10 mouse cellular contexts compared by ENCODE assay signal in the genomic region with DNA sequence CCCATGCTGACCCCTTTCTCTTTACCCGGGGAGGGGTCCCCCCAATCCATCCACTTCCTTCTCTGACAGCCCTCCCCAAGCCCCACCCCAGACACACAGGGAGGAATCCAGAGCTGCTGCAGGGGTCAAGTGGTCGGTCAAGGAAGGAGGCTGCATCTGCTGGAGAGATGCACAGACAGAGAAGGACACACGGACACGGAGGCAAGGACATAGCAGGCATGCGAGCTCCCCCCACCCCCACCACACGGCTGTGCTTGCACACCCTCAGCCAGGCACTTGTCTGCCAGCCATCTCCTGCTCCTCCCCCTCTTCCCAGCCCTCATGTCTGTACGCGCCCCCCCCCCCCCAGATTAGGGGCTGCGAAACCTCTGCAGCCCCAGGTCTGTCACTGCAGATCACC. TPM values are rescaled to one million over a fixed set of nuclear protein-coding genes. Genes with fewer than 3 reads are reported as not detected.
DNase-seq lines count a peak whose midpoint lies in the region; ATAC-seq and TF ChIP-seq lines count a peak whose summit lies in the region.
"Had no signal": no experiment of that assay in that cellular context is flagged by ENCODE, and none has a peak within 500 bp of the region (broad histone marks: within the 10 kb centered on the region; RNA-seq: fewer than 3 reads in every experiment).

No protein-coding gene starts in this region.

- no peak for TF ChIP-seq POLR2A in ES-Bruce4 (IDR thresholded peaks at IDR 0.05; ENCODE audit: insufficient read depth, low read length)

- H3K9ac ChIP-seq in ES-Bruce4 (ENCODE audit: low read depth, poor library complexity, severe bottlenecking) = no peak overlapping the region
- H3K9ac ChIP-seq in embryonic facial prominence, embryonic 14.5 days (ENCODE audit: low read depth, low read length) = no peak overlapping the region
- H3K9ac ChIP-seq in intestine, postnatal 0 days (ENCODE audit: low read depth, low read length) = no peak overlapping the region

- no peak for ATAC-seq in embryonic facial prominence, embryonic 14.5 days (ENCODE audit: low read depth)
- no peak for ATAC-seq in intestine, postnatal 0 days
- no peak for ATAC-seq in erythroid progenitor cell, adult 5-6 weeks (replicated peaks; ENCODE audit: low FRiP score, poor library complexity, severe bottlenecking)
- ATAC-seq in CD4-positive, CD25-positive, alpha-beta regulatory T cell, adult 4 months = no peak

- peak overlapping the region; percentile 69; the same call in 1 of the 2 replicates for H3K4me2 ChIP-seq in embryonic facial prominence, embryonic 14.5 days (ENCODE audit: low read depth, low read length)
- H3K4me2 ChIP-seq in intestine, postnatal 0 days (replicated peaks; ENCODE audit: low read depth) = no peak overlapping the region

- no peaks in the 10 kb centered on the region for H3K36me3 ChIP-seq in heart, embryonic 10.5 days
- no peaks in the 10 kb centered on the region for H3K36me3 ChIP-seq in ES-Bruce4 (ENCODE audit: control insufficient read depth, insufficient read depth, low read length, poor library complexity, severe bottlenecking)
- no peaks in the 10 kb centered on the region for H3K36me3 ChIP-seq in embryonic facial prominence, embryonic 14.5 days (ENCODE audit: control insufficient read depth, insufficient read depth, low read length)
- no peaks in the 10 kb centered on the region for H3K36me3 ChIP-seq in intestine, postnatal 0 days (ENCODE audit: control insufficient read depth, insufficient read depth)

- no peak for DNase-seq in heart, embryonic 10.5 days (ENCODE audit: low spot score)
- no peak for DNase-seq in heart, postnatal 14 days
- no peak for DNase-seq in embryonic facial prominence, embryonic 14.5 days (ENCODE audit: low spot score)
- DNase-seq in adrenal gland, adult 8-10 months = no peak
- DNase-seq: B cell, adult 2 months had no signal

- no peak for TF ChIP-seq EP300 in ES-Bruce4 (IDR thresholded peaks at IDR 0.05; ENCODE audit: insufficient read depth, low read depth, low read length)

- intact Hi-C loops in heart, postnatal 14 days (cut with DNase I) = no loop called here

- no peaks in the 10 kb centered on the region for H3K9me3 ChIP-seq in heart, embryonic 10.5 days
- no peaks in the 10 kb centered on the region for H3K9me3 ChIP-seq in ES-Bruce4 (replicated peaks; ENCODE audit: control insufficient read depth, insufficient read depth, low read length, poor library complexity, severe bottlenecking)
- no peaks in the 10 kb centered on the region for H3K9me3 ChIP-seq in embryonic facial prominence, embryonic 14.5 days (ENCODE audit: control insufficient read depth, low read length)
- no peaks in the 10 kb centered on the region for H3K9me3 ChIP-seq in intestine, postnatal 0 days (ENCODE audit: control insufficient read depth)

- H3K27ac ChIP-seq in heart, embryonic 10.5 days = no peak overlapping the region
- no peak overlapping the region for H3K27ac ChIP-seq in ES-Bruce4 (ENCODE audit: insufficient read depth, low read length)
- H3K27ac ChIP-seq in embryonic facial prominence, embryonic 14.5 days (replicated peaks; ENCODE audit: low read depth, low read length) = no peak overlapping the region
- no peak overlapping the region for H3K27ac ChIP-seq in intestine, postnatal 0 days (ENCODE audit: low read depth, low read length)

- peaks cover 37% of the 10 kb centered on the region for H3K4me1 ChIP-seq in heart, embryonic 10.5 days
- peaks cover 8% of the 10 kb centered on the region for H3K4me1 ChIP-seq in ES-Bruce4 (ENCODE audit: control insufficient read depth, insufficient read depth, low read length)
- H3K4me1 ChIP-seq in embryonic facial prominence, embryonic 14.5 days (ENCODE audit: control insufficient read depth, insufficient read depth, low read length) = peaks cover 4% of the 10 kb centered on the region; the same call in 1 of the 2 replicates
- no peaks in the 10 kb centered on the region for H3K4me1 ChIP-seq in intestine, postnatal 0 days (replicated peaks; ENCODE audit: control insufficient read depth, insufficient read depth, low read length)

- peak overlapping the region; percentile 56; the same call in 1 of the 2 replicates for H3K4me3 ChIP-seq in heart, embryonic 10.5 days
- H3K4me3 ChIP-seq in ES-Bruce4 (ENCODE audit: low read depth, low read length) = peak overlapping the region; percentile 62
- peak overlapping the region; percentile 43; the same call in 1 of the 2 replicates for H3K4me3 ChIP-seq in embryonic facial prominence, embryonic 14.5 days (ENCODE audit: low read depth, low read length)
- H3K4me3 ChIP-seq in intestine, postnatal 0 days (ENCODE audit: low read depth, low read length) = 0 out of 2 replicates have a peak overlapping the region, but pooled peaks have one; percentile 23
- H3K4me3 ChIP-seq: erythroblast, embryonic 14.5 days had no signal

- no peak for TF ChIP-seq CTCF in ES-Bruce4 (IDR thresholded peaks at IDR 0.05; ENCODE audit: low read depth, low read length)
- no peak for TF ChIP-seq CTCF in intestine, postnatal 0 days (IDR thresholded peaks at IDR 0.05; ENCODE audit: low read depth)

- 32% methylated on average over 8 of the region's 9 CpGs for WGBS in heart, embryonic 10.5 days
- WGBS in embryonic facial prominence, embryonic 14.5 days = 38% methylated on average over 6 of the region's 9 CpGs
- WGBS in intestine, postnatal 0 days = 58% methylated on average over 6 of the region's 9 CpGs

- peaks cover 72% of the 10 kb centered on the region for H3K27me3 ChIP-seq in heart, embryonic 10.5 days (ENCODE audit: insufficient read depth, poor library complexity, severe bottlenecking)
- no peaks in the 10 kb centered on the region; the same call in 1 of the 2 replicates for H3K27me3 ChIP-seq in ES-Bruce4 (ENCODE audit: control insufficient read depth, insufficient read depth, low read length, poor library complexity, severe bottlenecking)
- H3K27me3 ChIP-seq in embryonic facial prominence, embryonic 14.5 days (replicated peaks; ENCODE audit: control insufficient read depth, insufficient read depth, low read length) = peaks cover 57% of the 10 kb centered on the region
- H3K27me3 ChIP-seq in intestine, postnatal 0 days (replicated peaks; ENCODE audit: control insufficient read depth, insufficient read depth, low read length) = peaks cover 42% of the 10 kb centered on the region

RNA-seq across cellular contexts. Expression of gene Atp1a3, which starts 1.0 kb away (rescaled TPM):
- 2.2 and 3.5 TPM in 2 replicates for polyA plus RNA-seq in heart, embryonic 10.5 days (2016; fragmentation: Nextera tagmentation; extraction: Ambion mirVana)
- total RNA-seq in heart, postnatal 14 days (2021) = under 1 TPM; 0.62 to 0.80 TPM
- polyA plus RNA-seq in ES-Bruce4 (2011; ENCODE audit: insufficient read depth, insufficient read length, low read depth, missing spikeins) = 7.0 and 9.4 TPM in 2 replicates
- 7.2 and 9.0 TPM in 2 replicates for polyA plus RNA-seq in embryonic facial prominence, embryonic 14.5 days (2014; fragmentation: Nextera tagmentation; extraction: Ambion mirVana)
- polyA plus RNA-seq in intestine, postnatal 0 days (2015; fragmentation: Nextera tagmentation; extraction: Ambion mirVana) = 3.4 and 3.6 TPM in 2 replicates
- 5.4 and 15.1 TPM in 2 replicates for total RNA-seq in erythroid progenitor cell, adult 5-6 weeks (2015; ENCODE audit: low replicate concordance)
- 3.3 TPM in 1 of 2 replicates, not detected in the other for total RNA-seq in erythroid progenitor cell, adult 5-6 weeks (2017; ENCODE audit: low replicate concordance)
- 100 to 1,000 TPM in 2 of 4 experiments, 10 to 100 TPM in 2; 46.3 to 149 (median 91.8) TPM for total RNA-seq in adrenal gland, adult 8-10 months (2022)
- 1 to 10 TPM; 2.3 TPM for polyA plus RNA-seq in CD4-positive, CD25-positive, alpha-beta regulatory T cell, adult 4 months (2017; shearing (Covaris generic))

RNA-seq across cellular contexts. Expression of gene Rabac1, which starts 32.3 kb away (rescaled TPM):
- polyA plus RNA-seq in heart, embryonic 10.5 days (2016; fragmentation: Nextera tagmentation; extraction: Ambion mirVana) = 114 and 151 TPM in 2 replicates
- total RNA-seq in heart, postnatal 14 days (2021) = 100 to 1,000 TPM; 289 to 303 TPM
- polyA plus RNA-seq in ES-Bruce4 (2011; ENCODE audit: insufficient read depth, insufficient read length, low read depth, missing spikeins) = 84.4 and 97.6 TPM in 2 replicates
- 218 and 219 TPM in 2 replicates for polyA plus RNA-seq in embryonic facial prominence, embryonic 14.5 days (2014; fragmentation: Nextera tagmentation; extraction: Ambion mirVana)
- polyA plus RNA-seq in intestine, postnatal 0 days (2015; fragmentation: Nextera tagmentation; extraction: Ambion mirVana) = 127 and 129 TPM in 2 replicates
- 8.3 and 8.8 TPM in 2 replicates for total RNA-seq in erythroid progenitor cell, adult 5-6 weeks (2015; ENCODE audit: low replicate concordance)
- 7.3 and 18.0 TPM in 2 replicates for total RNA-seq in erythroid progenitor cell, adult 5-6 weeks (2017; ENCODE audit: low replicate concordance)
- total RNA-seq in adrenal gland, adult 8-10 months (2022) = 100 to 1,000 TPM; 343 to 403 (median 360) TPM
- 100 to 1,000 TPM; 187 to 237 TPM for polyA plus RNA-seq in CD4-positive, CD25-positive, alpha-beta regulatory T cell, adult 4 months (2017; shearing (Covaris generic))
